Mouse (Mus musculus) forebrain, postnatal 0 days (tissue): ENCODE measurements at regions not wholly inside any gene's neighbourhood (a gene's known extent, or its start where the extent isn't known, plus 50 kb on each side); places are given as distances from the start of the nearest gene placed in this dataset.

Experiments
- ATAC-seq: fragments of 200-750 bp; cut with Nextera tagmentation; 2 replicates; pipeline ENCODE4 v1.8.0; 2017; ENCODE audit warnings: mild to moderate bottlenecking, moderate library complexity
- DNase-seq: peaks from one replicate; pipeline ENCODE4 v3.0.0-alpha.2; 2015
- H3K27ac ChIP-seq: fragments of 300-500 bp; sonication (generic); 2 replicates; pipeline ENCODE4 v1.5.1; 2014; ENCODE audit warnings: low read depth, mild to moderate bottlenecking, antibody characterized with exemption, low read length, moderate library complexity, mixed read lengths
- H3K27me3 ChIP-seq: fragments of 300-500 bp; sonication (generic); 2 replicates; pipeline ENCODE4 v1.6.1; 2014; ENCODE audit warnings: mild to moderate bottlenecking, low read length, mixed read lengths; ENCODE audit not compliant: insufficient read depth
- H3K36me3 ChIP-seq: fragments of 300-500 bp; sonication (generic); 2 replicates; pipeline ENCODE4 v1.6.1; 2014; ENCODE audit warnings: mild to moderate bottlenecking, moderate library complexity; ENCODE audit not compliant: insufficient read depth
- H3K4me1 ChIP-seq: fragments of 300-500 bp; sonication (generic); 2 replicates; pipeline ENCODE4 v1.6.1; 2014; ENCODE audit warnings: antibody characterized with exemption; ENCODE audit not compliant: insufficient read depth
- H3K4me2 ChIP-seq: fragments of 300-500 bp; sonication (generic); 2 replicates; pipeline ENCODE4 v1.6.1; 2014; ENCODE audit warnings: low read depth, mild to moderate bottlenecking, moderate library complexity
- H3K4me3 ChIP-seq: fragments of 300-500 bp; sonication (generic); 2 replicates; pipeline ENCODE4 v1.5.1; 2014; ENCODE audit warnings: low read depth, low read length, mixed read lengths
- H3K9ac ChIP-seq: fragments of 300-500 bp; sonication (generic); 2 replicates; pipeline ENCODE4 v1.6.1; 2014; ENCODE audit warnings: mild to moderate bottlenecking
- H3K9me3 ChIP-seq: fragments of 300-500 bp; sonication (generic); 2 replicates; pipeline ENCODE4 v1.6.1; 2016; ENCODE audit warnings: low read length
- CTCF ChIP-seq: sonication (generic); IDR thresholded peaks from 2 replicates; pipeline ENCODE4 v1.5.1; 2016; ENCODE audit warnings: antibody characterized with exemption, control low read depth, low read depth
- WGBS: fragments of 180-500 bp; shearing (Covaris S2); extraction: QIAGEN DNeasy Blood & Tissue Kit; methylation state at CpG from one replicate; pipeline ENCODE4 v1.1.7; 2014; 5-methylcytosine and 5-hydroxymethylcytosine counted together

DNA sequence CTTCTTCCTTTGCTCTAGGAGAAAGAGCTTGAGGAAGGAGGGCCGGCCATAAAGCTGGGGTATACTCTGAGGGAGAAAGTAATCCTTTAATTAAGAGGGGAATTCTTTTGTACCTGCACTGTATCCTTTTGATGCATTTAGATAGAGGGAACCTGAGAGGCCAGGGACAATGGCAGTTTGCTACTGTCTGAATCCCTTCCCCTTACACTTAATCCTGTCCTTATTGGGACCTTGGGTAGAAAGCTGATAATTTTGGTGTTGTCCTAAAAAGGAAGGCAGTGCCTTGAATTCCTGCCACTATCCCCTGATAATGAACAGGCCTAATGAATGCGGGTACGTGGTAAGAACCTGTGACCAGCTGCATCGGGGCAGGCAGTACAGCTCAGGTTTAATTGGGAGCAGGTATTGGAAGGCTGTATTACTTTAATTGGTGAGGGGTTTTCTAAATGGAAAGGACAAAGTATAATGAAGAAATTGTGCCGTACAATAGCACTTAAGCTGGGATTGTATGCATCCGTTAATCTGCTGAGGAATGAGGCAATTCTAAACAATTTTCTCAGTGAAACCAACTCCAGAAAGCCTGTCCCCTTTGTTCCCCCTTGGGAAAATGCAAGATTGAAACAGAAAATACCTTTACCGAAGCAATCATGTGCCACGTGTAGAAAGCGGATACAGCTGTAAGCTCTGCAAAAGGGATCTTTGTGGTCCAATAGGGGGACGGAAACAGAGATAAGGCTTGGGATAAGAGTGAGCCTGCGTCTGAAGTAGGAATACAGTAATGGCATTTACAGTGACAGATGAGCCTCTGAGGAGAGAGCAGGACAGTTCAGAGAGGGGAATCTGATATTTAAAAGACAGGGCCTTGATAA is 776.9 kb upstream of the Pou3f3 start:
- H3K4me2 ChIP-seq = peak overlapping the region; percentile 31
- 8% methylated on average over 11 of the region's 11 CpGs for WGBS
- 0 out of 2 replicates have a peak overlapping the region, but pooled peaks have one; percentile 10 for H3K9ac ChIP-seq
- ATAC-seq = peak; percentile 42; the same call in 1 of the 2 replicates
- H3K4me3 ChIP-seq = no peak overlapping the region
- H3K36me3 ChIP-seq = no peaks in the 10 kb centered on the region
- no peak for TF ChIP-seq CTCF
- DNase-seq = peak; percentile 49
- H3K4me1 ChIP-seq = peaks cover 6% of the 10 kb centered on the region; the same call in 1 of the 2 replicates
- no peaks in the 10 kb centered on the region for H3K27me3 ChIP-seq
- no peaks in the 10 kb centered on the region for H3K9me3 ChIP-seq
- H3K27ac ChIP-seq = no peak overlapping the region

- no peaks in the 10 kb centered on the region for H3K27me3 ChIP-seq
- H3K9ac ChIP-seq = no peak overlapping the region
- no peaks in the 10 kb centered on the region for H3K4me1 ChIP-seq
- no peaks in the 10 kb centered on the region for H3K36me3 ChIP-seq
- TF ChIP-seq CTCF = no peak
- DNase-seq (no peak), ATAC-seq (no peak)
- no peak overlapping the region for H3K4me3 ChIP-seq
- H3K4me2 ChIP-seq = no peak overlapping the region
- 67% methylated on average over 1 of the region's 1 CpGs for WGBS
- H3K27ac ChIP-seq = no peak overlapping the region
- H3K9me3 ChIP-seq = no peaks in the 10 kb centered on the region
Observed at GRCm38 (mm10) chr1:41933777-41934176, 761.8 kb upstream of the Pou3f3 start.

DNA sequence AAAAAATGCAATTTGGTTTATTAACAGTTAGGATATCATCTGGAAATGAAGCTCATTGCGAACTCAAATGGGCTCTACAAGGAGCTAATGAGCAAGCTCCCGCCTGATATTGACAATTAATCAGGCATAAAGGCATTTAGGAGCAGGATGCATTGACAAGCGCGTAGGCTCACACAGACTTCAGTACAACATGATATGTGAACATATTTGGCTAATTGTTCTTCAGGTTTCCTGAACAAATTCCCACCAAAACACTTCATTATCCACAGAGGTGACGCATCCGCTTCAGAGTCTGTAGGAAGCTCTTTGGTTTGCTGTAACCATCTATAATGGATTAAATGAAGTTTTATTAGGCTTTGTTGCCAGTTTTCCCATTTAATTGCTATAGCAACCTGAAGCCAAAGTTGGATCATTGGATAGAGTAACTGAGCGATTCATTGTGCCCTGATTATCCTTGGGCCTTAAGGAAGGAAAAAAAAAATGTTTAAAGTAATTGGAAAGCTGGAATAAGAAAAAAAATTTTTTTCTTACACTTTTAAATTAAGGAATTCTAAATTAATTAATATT is 759.6 kb upstream of the Pou3f3 start:
- H3K4me3 ChIP-seq = no peak overlapping the region
- no peak for TF ChIP-seq CTCF
- 32% methylated on average over 7 of the region's 7 CpGs for WGBS
- H3K27me3 ChIP-seq = no peaks in the 10 kb centered on the region
- DNase-seq = no peak
- H3K36me3 ChIP-seq = no peaks in the 10 kb centered on the region
- no peak for ATAC-seq
- no peaks in the 10 kb centered on the region for H3K9me3 ChIP-seq
- H3K9ac ChIP-seq = no peak overlapping the region
- no peaks in the 10 kb centered on the region for H3K4me1 ChIP-seq
- H3K27ac ChIP-seq = no peak overlapping the region
- no peak overlapping the region for H3K4me2 ChIP-seq

DNA sequence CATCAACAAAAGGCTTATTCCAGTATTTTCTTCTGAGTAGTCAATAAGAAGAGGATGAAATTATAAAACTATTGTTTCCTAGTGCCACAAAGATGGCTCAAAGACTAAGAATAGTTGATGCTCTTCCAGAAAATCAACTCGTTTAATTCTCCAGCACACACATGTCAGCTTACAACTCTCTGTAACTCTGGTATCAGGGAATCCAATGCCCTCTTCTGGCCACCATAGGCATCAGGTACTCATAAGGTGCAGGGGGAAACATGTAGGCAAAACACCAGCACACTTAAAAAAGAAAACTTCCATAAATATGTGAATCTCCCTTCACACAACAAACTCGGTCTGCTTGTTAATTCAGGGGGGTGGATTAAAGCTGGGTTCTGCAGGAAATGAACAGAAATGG is 734.6 kb upstream of the Pou3f3 start:
- H3K27me3 ChIP-seq = no peaks in the 10 kb centered on the region
- H3K36me3 ChIP-seq = no peaks in the 10 kb centered on the region
- TF ChIP-seq CTCF = peak; percentile 38; the same call in 1 of the 2 replicates
- DNase-seq (no peak), ATAC-seq (no peak)
- H3K4me3 ChIP-seq = no peak overlapping the region
- WGBS = 55% methylated on average over 2 of the region's 2 CpGs
- H3K9ac ChIP-seq = no peak overlapping the region
- no peak overlapping the region for H3K4me2 ChIP-seq
- no peaks in the 10 kb centered on the region for H3K4me1 ChIP-seq
- H3K9me3 ChIP-seq = no peaks in the 10 kb centered on the region
- H3K27ac ChIP-seq = no peak overlapping the region

DNA sequence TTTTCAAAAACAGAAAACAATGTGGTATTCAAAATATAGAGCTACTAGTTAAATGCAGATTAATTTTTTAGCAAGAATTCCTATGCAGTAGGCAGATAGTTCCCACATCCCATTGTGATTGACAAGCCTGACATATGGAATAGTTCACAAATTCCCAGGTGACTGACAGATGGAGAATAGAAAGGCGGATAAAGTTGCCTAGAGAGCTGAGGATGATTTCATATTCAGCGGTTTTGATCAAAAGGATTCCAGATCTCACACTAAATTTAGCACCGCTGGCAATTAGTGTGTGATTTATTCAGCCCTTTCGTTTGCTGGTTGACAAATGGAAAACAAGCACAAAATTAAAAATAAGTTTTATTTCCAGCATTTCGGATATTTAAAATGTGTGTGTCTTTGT is 714.0 kb upstream of the Pou3f3 start:
- Histone ChIP-seq H3K9me3 (no peaks in the 10 kb centered on the region), H3K36me3 (no peaks in the 10 kb centered on the region), H3K27ac (no peak overlapping the region), H3K9ac (no peak overlapping the region), H3K4me2 (no peak overlapping the region), H3K4me3 (no peak overlapping the region; the same call in 1 of the 2 replicates), H3K4me1 (no peaks in the 10 kb centered on the region), H3K27me3 (no peaks in the 10 kb centered on the region)
- DNase-seq = peak; percentile 50
- TF ChIP-seq CTCF = no peak
- ATAC-seq = peak; percentile 27; the same call in 1 of the 2 replicates
- 37% methylated on average over 5 of the region's 5 CpGs for WGBS

GRCm38 (mm10) chr1:42006235-42006634 is 689.3 kb upstream of the Pou3f3 start:
- H3K4me3 ChIP-seq = no peak overlapping the region
- H3K27ac ChIP-seq = no peak overlapping the region
- no peak overlapping the region for H3K4me2 ChIP-seq
- H3K4me1 ChIP-seq = no peaks in the 10 kb centered on the region
- no peaks in the 10 kb centered on the region for H3K9me3 ChIP-seq
- H3K27me3 ChIP-seq = no peaks in the 10 kb centered on the region
- no peak for TF ChIP-seq CTCF
- H3K9ac ChIP-seq = no peak overlapping the region
- H3K36me3 ChIP-seq = no peaks in the 10 kb centered on the region
- WGBS = 40% methylated on average over 6 of the region's 6 CpGs
- DNase-seq (peak; percentile 51), ATAC-seq (peak; percentile 62)

- WGBS = 97% methylated on average over 3 of the region's 3 CpGs
- H3K4me2 ChIP-seq = no peak overlapping the region
Observed at GRCm38 (mm10) chr1:42008046-42008445, 687.5 kb upstream of the Pou3f3 start.

More at GRCm38 (mm10) chr1:42008046-42008445, 687.5 kb upstream of the Pou3f3 start:
- TF ChIP-seq CTCF = no peak
- no peaks in the 10 kb centered on the region for H3K27me3 ChIP-seq
- no peak for ATAC-seq
- no peak for DNase-seq
- no peak overlapping the region for H3K9ac ChIP-seq
- no peak overlapping the region for H3K27ac ChIP-seq
- no peaks in the 10 kb centered on the region for H3K9me3 ChIP-seq
- no peak overlapping the region for H3K4me3 ChIP-seq
- H3K36me3 ChIP-seq = no peaks in the 10 kb centered on the region
- H3K4me1 ChIP-seq = no peaks in the 10 kb centered on the region
